Mouse (Mus musculus): ENCODE data around the gene Gm16223. TPM values are rescaled to one million over a fixed set of nuclear protein-coding genes. Genes with fewer than 3 reads are reported as not detected.

The Gm16223 gene
- polyA plus RNA-seq, 1 experiment from 2014 or later, result not detected

Other genes with a start within 250 kb of the Gm16223 start
- 12.7 and 14.0 TPM in 2 replicates for gene Bod1l, start 223.6 kb upstream of the Gm16223 start, polyA plus RNA-seq (2015; fragmentation: Nextera tagmentation; extraction: Ambion mirVana)